Mouse (Mus musculus) embryonic fibroblast, embryonic 13.5 days (primary cell): Measurements from ENCODE around the gene Hoxd10.

Experiments used
- CTCF ChIP-seq: IDR thresholded peaks from 2 replicates; pipeline ENCODE4 v1.5.1; 2011; ENCODE audit warnings: mild to moderate bottlenecking, control low read depth, low read length, moderate library complexity, borderline replicate concordance; ENCODE audit not compliant: insufficient read depth
- POLR2A ChIP-seq: IDR thresholded peaks from 2 replicates; pipeline ENCODE4 v1.6.1; 2011; ENCODE audit warnings: low read depth, mild to moderate bottlenecking, control low read depth, low read length, moderate library complexity

GRCm38 (mm10) chr2:74670632-74671188, 21.0 kb upstream of the Hoxd10 start:
- TF ChIP-seq CTCF (no peak), POLR2A (no peak)
